Mouse (Mus musculus) olfactory bulb, adult 2 months (tissue): ENCODE measurements around the gene Dscam. TPM values are rescaled to one million over a fixed set of nuclear protein-coding genes. Genes with fewer than 3 reads are reported as not detected.

Experiments used
- H3K27ac ChIP-seq: fragments of 200-500 bp; 2 replicates; pipeline ENCODE4 v1.5.1; 2012; ENCODE audit warnings: low read depth, low read length; ENCODE audit not compliant: insufficient read depth
- H3K4me1 ChIP-seq: fragments of 200-500 bp; 2 replicates; pipeline ENCODE4 v1.6.1; 2012; ENCODE audit warnings: low read length; ENCODE audit not compliant: control insufficient read depth, insufficient read depth
- H3K4me3 ChIP-seq: fragments of 200-500 bp; 2 replicates; pipeline ENCODE4 v1.5.1; 2012; ENCODE audit warnings: mild to moderate bottlenecking, low read depth, low read length, moderate library complexity; ENCODE audit not compliant: insufficient read depth
- CTCF ChIP-seq: fragments of 200-500 bp; IDR thresholded peaks from 2 replicates; pipeline ENCODE4 v1.5.1; 2012; ENCODE audit warnings: low read depth, mild to moderate bottlenecking, low read length, moderate library complexity; ENCODE audit not compliant: insufficient read depth
- POLR2A ChIP-seq: fragments of 200-500 bp; IDR thresholded peaks from 2 replicates; pipeline ENCODE4 v1.6.1; 2012; ENCODE audit warnings: mild to moderate bottlenecking, low read depth, low read length, moderate library complexity; ENCODE audit not compliant: insufficient read depth
- WGBS: fragments of 180-500 bp; shearing (Covaris S2); methylation state at CpG from one replicate; pipeline ENCODE4 v1.1.7; 2018; 5-methylcytosine and 5-hydroxymethylcytosine counted together
- polyA plus RNA-seq: library from polyadenylated mRNA; stranded (reverse); fragments of >200 nt; gene quantifications from 2 replicates; pipeline ENCODE4 v1.2.4, GENCODE M21; 2012; ENCODE audit warnings: low replicate concordance; ENCODE audit not compliant: missing spikeins, insufficient read depth, insufficient read length

Dscam gene
- polyA plus RNA-seq, 1 experiment, result 97.5 TPM

DNA sequence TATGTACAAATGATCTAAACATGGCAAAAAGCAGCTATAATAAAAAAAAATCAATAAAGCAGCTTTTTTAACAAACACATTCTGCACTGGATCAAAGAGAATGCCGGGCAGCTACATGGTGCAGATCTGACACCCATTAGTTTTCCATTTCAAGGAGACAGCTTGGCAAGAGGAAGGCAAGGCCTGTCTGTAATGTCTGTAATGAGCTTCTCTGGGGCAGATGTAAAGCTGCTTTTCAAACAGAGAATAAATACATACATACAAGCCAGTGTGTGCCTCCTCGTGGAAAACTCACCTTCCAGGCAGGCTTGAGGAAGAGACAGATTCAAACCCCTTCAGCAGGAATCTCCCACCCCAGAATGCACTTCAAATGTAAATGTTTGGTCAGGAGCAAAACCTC is 167.7 kb downstream of the Dscam start:
- H3K4me3 ChIP-seq, result no peak overlapping the region
- H3K4me1 ChIP-seq, result 0 out of 2 replicates have a peak, but pooled peaks cover 6% of the 10 kb centered on the region
- TF ChIP-seq CTCF (no peak), POLR2A (no peak)
- 60% methylated on average over 2 of the region's 2 CpGs for WGBS
- no peak overlapping the region for H3K27ac ChIP-seq

- TF ChIP-seq POLR2A, result no peak
- TF ChIP-seq CTCF, result no peak
- 47% methylated on average over 3 of the region's 3 CpGs for WGBS
- H3K27ac ChIP-seq, result no peak overlapping the region
- H3K4me1 ChIP-seq, result 0 out of 2 replicates have a peak, but pooled peaks cover 6% of the 10 kb centered on the region
- no peak overlapping the region for H3K4me3 ChIP-seq
These were observed 168.4 kb downstream of the Dscam start for GRCm38 (mm10) chr16:97002189-97002588.

DNA sequence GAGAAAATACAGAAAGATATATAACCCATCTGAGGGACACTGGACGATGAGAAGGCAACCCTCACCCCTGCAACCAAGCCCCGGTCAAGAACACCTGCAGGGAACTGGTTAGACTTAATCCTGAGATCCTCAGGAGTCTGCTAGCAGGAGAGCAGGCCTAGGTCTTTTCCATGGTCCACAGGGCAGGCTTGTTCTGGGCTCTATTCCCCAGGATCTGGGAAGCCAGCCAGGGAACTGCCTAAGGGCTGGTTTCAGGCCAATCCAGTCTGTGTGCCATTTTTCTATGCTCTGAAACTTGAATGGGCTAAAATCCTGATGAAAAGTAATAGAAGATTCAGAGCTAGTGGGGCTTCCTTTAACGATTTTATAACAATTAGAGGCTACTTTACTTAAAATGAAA is 173.7 kb downstream of the Dscam start:
- H3K27ac ChIP-seq, result peak overlapping the region; percentile 12; the same call in 1 of the 2 replicates
- 37% methylated on average over 3 of the region's 3 CpGs for WGBS
- H3K4me1 ChIP-seq, result no peaks in the 10 kb centered on the region; the same call in 1 of the 2 replicates
- TF ChIP-seq CTCF (no peak), POLR2A (no peak)
- H3K4me3 ChIP-seq, result no peak overlapping the region

GRCm38 (mm10) chr16:96995858-96996257 is 174.7 kb downstream of the Dscam start:
- H3K27ac ChIP-seq, result no peak overlapping the region
- WGBS, result 78% methylated on average over 4 of the region's 4 CpGs
- no peak for TF ChIP-seq CTCF
- no peak for TF ChIP-seq POLR2A
- no peaks in the 10 kb centered on the region; the same call in 1 of the 2 replicates for H3K4me1 ChIP-seq
- no peak overlapping the region for H3K4me3 ChIP-seq

DNA sequence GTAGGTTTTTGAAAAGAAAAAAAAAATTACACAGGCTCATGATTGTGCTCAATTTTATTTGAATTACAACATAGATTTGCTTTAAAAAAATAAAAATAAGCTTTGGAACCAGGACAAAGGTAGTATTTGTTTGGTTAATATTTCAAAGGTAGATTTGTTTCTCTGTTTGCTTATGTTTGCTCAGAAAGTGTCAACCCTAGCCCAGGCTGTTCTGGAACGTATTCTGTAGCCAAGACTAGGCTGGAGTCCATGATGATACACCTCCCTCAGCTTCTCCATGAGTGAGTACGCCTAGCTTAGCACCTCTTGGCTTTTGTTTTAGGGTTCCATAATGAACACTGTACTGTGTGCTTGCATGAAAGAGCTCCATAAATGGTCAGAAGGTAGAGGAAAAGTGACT is 183.2 kb downstream of the Dscam start:
- 82% methylated on average over 2 of the region's 2 CpGs for WGBS
- Histone ChIP-seq H3K4me1 (no peaks in the 10 kb centered on the region), H3K27ac (no peak overlapping the region), H3K4me3 (no peak overlapping the region)
- TF ChIP-seq CTCF, result no peak
- no peak for TF ChIP-seq POLR2A

DNA sequence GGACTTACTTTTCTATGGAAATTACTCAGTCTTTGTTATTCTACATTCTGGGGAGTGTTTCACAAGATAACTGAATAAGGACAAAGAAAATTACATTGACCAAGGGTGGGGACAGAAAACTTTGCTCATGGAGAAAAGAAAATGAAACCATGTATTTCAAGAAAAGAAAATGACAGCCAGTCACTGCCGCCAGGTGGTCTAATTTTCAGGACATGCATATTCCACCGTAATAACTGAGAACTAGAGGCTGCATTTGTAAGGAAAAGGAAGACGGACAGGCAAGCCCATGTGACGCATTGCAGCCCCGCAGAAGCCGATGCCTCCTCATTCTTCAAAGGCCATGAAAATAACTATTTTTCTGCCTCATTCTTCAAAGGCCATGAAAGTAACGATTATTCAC is 197.3 kb downstream of the Dscam start:
- no peak overlapping the region for H3K27ac ChIP-seq

GRCm38 (mm10) chr16:96971768-96972167 is 198.8 kb downstream of the Dscam start:
- no peak overlapping the region for H3K4me3 ChIP-seq
- WGBS, result 81% methylated on average over 4 of the region's 4 CpGs
- H3K4me1 ChIP-seq, result no peaks in the 10 kb centered on the region
- H3K27ac ChIP-seq, result no peak overlapping the region
- TF ChIP-seq CTCF (no peak), POLR2A (no peak)

More for the DNA sequence above, 197.3 kb downstream of the Dscam start:
- Histone ChIP-seq H3K4me3 (no peak overlapping the region), H3K4me1 (no peaks in the 10 kb centered on the region)
- WGBS, result 59% methylated on average over 7 of the region's 7 CpGs
- no peak for TF ChIP-seq POLR2A
- no peak for TF ChIP-seq CTCF

- Histone ChIP-seq H3K27ac (no peak overlapping the region), H3K4me3 (no peak overlapping the region), H3K4me1 (no peaks in the 10 kb centered on the region)
- 85% methylated on average over 2 of the region's 2 CpGs for WGBS
- TF ChIP-seq POLR2A (no peak), CTCF (no peak)
These were observed 200.1 kb downstream of the Dscam start for GRCm38 (mm10) chr16:96970412-96970811.

DNA sequence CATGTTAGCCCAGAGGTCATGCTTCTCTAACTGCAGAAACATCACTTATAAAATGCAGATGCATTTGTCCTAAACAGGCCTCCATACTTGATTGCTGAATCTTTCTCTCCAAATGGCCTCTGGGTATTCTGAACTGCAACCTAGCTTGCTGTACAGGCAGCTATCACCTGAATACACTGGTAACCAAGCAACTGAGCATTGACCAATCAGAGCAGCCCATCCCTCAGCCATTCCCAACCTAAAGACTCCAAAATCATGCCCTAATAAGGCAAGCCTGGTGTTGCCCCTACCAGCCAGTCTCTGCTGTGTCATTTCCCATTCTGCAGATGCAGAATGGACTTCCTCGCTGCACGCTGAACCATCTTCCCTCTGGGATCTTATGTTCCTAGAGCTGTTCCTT is 200.9 kb downstream of the Dscam start:
- H3K4me1 ChIP-seq, result no peaks in the 10 kb centered on the region
- H3K27ac ChIP-seq, result no peak overlapping the region
- WGBS, result 78% methylated on average over 2 of the region's 2 CpGs
- TF ChIP-seq POLR2A, result no peak
- no peak overlapping the region for H3K4me3 ChIP-seq
